Mouse (Mus musculus): ENCODE results near the gene Kcnq4.

DNA sequence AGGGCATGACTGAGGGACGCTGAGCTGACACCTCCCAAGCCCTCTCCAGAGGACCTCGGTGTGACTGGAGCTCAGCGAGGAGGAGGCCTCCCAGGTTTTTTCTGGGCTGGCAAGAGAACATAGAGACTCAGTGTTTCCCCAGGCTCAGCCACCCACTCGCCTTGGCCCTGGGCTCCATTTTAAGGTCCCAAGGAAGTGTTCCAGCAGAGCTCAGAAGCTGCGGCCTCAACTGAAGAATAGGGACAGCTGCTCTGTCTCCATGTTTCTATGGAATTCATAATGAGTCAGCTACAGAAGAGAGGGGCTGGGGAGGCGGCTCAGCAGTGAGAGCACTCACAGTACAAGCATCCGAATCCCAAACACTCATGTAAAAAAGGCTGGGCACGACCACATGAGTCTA is 30.8 kb downstream of the Kcnq4 start:
- TF ChIP-seq CTCF (IDR thresholded peaks at IDR 0.05; ENCODE audit: control insufficient read depth, insufficient read depth, low read length) (no peak), POLR2A (IDR thresholded peaks at IDR 0.05; ENCODE audit: borderline replicate concordance, control insufficient read depth, low read depth, low read length) (no peak)
